Mouse (Mus musculus) spleen, postnatal 14 days (tissue): ENCODE data around the gene Adamts4.
A peak's percentile ranks its signal among the peaks of the same experiment; 100 is the strongest.

Experiments used
- DNase-seq, 2 experiments: peaks; one replicate each; pipeline ENCODE4 v3.0.0; 2021 to 2022; ENCODE audit warnings: low spot score in 2 of 2

The Adamts4 gene

DNA sequence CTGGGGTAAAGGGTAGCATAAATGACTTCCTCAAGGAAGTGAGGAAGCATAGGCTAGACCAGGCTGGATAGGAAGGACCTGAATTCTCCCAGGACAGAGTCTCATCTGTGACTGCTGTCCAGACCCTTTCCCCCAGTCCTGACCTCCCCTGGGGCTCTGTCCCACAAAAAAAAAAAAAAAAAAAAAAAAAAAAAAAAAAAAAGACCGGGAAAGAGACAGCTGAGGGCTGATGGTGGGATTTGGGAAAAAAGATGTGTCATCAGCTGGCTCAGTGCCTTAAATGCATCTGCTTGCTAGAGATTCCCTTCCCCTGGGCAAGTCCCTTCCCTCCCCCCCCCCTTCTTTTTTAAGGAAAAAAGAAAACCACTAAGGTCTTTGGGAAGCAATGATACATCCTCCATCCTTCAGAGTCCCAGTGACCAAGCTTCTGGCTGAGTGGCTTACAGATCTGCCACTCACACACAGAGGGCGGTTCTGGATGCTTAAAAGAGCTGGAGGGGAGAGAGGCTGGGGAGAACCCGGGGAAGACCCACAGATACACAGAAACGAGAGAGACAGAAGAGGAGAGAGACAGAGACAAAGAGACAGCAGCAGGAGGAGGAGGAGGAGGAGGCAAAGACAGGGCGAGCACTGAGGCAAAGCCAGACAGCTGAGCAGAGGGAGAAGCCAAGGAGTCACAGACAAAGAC is at the start of gene Adamts4:
TSS of gene Adamts4 (plus strand) at position 509 of the 688 bp plus-strand sequence.
- DNase-seq: no peak

DNA sequence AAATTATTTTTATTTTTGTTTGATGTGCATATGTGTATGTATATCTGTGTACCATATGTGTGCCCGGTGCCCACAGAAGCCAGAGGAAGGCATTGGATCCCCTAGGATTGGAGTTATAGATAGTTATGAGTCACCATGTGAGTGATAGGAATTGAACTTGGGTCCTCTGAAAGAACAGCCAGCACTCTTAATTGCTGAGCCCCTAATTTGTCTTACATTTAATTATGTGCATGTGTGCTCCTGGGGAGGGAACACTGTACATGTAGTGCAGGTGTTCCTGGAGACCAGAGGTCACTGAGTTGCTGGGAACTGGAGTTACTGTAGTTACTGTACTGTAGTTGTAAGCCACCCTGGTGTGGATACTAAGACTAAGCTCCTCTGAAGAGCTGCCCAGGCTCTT is 49.5 kb upstream of the Adamts4 start:
- DNase-seq: no peak

DNA sequence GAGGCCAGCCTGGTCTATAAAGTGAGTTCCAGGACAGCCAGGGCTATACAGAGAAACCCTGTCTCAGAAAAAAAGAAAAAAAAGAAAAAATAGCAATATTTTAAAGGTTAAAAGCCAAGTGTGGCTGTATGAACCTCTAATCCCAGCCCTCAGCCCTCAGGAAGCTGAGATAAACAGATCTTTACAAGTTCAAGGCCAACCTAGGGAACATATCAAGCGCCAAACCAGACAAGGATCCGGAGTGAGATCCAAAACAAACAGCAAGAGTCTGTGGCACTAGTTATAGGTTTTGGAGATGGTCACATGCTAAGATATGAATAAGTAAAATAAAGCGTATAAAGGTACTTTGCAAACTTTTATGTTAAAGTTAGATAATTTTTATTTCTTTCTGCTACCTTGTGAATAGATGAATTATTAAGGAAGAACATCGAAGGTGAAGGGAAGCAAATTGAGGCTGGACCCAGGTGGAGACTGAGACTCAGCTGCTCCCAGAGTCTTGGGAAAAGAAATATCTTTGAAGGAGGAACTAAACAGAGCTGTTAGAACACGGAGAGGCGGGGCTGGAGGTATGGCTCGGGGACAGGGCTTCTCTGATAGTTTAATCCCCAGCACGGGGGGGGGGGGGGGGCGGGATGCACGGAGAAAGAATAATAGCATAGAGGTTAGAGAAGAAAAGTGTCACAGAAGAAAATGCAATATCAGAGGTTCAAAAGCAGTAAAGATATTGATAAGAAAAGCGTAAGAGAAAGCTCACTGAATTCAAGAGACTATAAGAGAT is 46.6 kb upstream of the Adamts4 start:
- no peak for DNase-seq

DNA sequence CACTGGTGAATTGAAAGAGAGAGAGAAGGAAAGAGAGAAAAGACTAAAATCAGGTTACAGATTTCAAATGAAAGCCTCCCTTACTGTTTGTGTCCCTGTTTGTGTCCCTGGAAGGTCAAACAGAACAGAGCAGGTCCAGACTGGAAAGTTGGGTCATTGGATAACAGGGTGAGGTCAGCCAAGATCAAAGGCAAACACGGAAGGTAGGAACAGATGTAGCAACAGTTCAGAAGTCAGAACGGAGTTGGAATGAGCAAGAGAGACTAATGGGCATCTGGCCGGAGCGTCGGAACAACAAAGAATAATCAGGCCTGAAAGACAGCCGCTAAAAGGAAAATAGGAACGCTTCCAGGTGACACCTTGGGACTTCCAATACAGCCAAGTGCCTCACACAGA is 46.0 kb upstream of the Adamts4 start:
- DNase-seq: no peak

DNA sequence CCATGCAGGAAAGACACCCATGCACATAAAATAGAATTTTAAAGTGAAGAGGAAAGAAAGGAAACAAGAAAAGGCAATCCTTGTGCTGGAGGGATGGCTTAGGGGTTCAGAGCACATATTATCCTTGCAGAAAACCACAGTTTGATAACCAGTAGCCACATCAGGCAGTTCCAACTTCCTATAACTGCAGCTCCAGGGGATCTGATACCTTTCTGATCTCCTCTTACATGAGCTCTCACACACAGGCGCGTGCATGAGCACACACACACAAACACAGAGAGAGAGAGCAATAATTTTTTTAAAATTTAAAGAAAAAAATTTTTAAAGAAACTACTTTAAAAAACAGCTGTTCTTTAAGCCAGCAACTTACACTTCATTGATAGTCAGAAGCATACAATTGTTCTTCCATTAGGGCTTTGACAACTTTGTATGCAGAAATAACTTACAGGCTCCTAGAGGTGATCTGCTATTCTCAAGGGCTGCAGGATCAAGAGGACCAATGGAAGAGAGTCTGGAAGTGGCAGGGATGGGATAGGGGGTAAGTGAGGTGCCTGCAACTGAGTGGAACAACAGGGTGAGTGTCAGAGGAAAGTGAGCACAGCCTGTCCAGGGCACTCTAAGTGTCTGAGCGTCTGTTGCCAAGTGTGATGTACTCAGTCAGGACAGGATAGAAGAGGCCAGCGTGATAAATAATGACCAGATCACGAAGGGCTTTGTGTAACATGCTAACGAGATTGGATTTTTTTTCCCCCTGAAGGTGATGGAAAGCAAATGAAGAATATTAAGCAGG is 44.3 kb upstream of the Adamts4 start:
- DNase-seq: no peak

DNA sequence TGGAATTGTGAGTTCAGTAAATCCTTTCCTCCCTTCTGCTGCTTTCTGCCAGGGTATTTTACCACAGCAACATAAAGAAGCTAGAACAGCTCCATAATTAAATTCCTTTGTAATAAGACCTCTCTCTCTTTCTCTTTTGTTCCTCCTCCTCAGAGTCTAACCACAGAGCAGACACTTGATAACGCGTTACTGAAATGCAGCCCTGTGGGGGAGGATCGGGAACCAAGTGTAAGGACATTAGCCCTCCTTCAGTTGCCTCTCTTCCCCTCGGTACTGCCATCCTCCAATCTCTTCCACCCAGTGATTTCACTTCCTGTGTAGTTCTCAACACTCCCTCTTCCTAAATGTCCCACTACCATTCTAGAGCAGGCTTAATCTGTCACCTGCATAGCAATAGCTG is 40.8 kb upstream of the Adamts4 start:
- DNase-seq: no peak

DNA sequence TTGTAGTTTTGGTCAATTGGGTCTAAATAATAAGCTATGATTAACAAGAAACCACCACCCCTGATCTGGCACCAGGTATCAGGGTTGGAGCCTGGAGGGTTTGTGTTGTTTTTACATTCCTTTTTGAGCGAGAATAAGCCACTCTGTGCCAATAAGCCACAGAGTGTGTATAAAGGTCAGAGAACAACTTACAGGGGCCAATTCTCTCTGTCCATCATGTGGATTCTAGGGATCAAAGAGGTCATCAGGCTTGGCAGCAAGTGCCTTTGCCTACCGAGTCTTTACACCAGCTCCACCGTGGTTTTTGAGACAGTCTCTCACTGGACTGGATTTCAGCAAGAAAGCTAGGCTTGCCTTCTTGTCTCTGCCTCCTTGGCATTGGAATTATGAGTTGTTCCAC is 37.4 kb upstream of the Adamts4 start:
- DNase-seq: no peak

DNA sequence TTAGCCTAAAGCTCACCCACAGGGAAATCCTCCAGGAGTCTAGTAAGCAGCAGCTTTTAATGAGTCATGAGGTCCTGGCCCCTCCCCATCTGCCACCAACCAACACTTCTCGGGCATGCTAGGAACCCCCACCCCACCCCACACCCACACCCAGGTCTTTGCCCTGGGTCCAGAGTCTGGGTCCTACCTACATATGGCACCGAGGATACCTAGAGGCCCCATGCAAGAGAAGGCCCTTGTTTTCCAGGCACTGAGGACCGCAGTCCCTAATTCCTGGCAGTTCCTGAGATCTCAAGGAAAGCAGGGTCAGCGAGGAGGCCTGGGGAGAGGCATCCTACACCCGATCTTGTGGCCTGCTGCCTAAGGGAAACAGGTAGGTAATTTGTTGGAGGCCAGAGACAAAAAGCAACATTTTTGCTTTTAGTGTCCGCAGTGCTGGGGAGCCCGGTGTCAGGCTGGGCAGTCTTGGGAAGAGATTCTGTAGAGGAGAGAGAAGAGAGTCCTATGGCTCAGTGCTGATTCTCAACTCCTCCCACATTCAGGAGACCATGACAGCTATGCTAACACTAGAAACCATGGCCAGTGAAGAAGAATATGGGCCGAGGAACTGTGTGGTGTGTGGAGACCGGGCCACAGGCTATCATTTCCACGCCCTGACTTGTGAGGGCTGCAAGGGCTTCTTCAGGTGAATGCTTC is 36.3 kb upstream of the Adamts4 start, which contains the start of gene Nr1i3:
TSS of gene Nr1i3 (plus strand) at position 170 of the 696 bp plus-strand sequence.
- DNase-seq: no peak

DNA sequence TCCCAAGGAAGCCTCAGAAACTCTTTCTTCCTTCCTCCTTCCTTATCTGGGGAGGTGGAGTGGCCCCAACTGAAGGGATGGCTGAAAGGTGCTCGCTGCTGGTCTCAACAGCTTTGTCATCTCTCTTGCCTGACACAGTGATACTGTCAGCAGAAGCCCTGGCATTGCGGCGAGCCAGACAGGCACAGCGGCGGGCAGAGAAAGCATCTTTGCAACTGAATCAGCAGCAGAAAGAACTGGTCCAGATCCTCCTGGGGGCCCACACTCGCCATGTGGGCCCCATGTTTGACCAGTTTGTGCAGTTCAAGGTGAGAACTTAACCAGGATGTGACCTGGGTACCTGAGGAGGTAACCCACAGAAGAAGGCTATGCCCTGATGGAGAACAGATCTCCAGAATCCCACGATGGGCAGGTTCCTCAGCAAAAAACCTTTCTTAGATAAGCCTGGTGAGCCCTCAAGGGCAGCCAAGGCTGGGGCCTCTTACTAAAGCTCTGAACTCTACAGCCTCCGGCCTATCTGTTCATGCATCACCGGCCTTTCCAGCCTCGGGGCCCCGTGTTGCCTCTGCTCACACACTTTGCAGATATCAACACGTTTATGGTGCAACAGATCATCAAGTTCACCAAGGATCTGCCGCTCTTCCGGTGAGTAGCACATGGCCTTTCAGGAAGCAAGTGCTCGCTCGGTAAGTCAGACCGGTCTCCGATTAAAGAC is 33.8 kb upstream of the Adamts4 start:
- no peak for DNase-seq

DNA sequence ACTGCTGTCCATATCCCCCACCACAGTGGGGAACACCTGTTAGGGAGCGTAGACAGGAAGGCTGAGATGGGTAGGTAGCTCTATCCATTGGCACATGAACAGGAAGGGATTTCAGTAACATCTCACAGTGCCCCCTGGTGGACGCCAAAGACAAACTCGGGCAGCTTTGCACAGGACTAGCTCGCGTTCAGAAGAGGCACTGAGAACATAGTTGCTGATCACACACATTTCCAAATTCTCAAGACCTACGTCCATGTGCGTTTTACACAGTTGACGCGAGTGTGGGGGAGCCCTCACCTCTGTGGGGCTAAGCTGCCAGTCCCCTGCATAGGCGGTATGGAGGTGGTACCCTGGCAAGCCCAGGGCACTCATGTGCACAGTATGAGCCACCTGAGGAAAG is 29.4 kb upstream of the Adamts4 start:
- peak; percentile 54 to 79 for DNase-seq

DNA sequence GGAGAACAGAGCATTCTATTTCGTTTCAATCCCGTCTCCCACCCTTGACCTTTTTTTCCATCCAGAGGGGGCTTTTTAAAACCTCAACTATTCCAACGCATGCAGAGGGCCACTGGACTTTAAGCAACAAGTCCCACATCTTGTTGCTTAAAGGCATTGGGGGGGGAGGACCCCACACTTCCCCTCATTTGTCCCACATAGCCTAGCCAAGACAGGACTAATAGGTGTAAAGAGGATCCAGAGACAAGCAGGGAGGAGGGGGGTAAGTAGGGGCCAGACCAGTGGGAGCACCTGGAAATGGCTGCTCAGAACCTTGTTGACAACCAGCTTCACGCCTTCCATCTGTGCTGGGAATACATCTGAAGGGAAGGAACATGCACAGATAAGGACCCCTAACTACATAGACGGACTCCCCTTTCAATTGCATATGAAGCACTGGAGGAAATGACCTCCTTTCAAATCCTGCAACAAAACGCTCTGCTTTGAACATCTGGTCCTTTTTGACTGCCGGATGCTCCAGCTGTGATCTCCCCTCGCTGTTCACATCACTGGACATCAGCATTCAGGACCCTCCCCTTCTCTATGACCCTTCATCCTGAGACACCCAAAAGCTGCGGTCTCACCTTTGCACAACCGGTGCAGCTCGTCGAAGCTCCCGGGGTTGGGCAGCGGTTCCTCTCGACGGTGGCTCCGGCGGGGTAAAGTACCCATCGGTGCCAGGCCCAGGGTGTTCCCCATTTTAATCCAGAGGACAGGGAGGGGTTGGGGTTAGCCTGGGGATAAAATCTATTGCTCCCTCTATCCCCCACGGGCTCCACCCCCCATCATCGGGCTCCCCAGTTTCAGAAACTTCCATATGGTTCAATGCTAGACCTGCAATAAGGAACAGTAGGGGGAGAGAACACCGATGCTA is 28.7 kb upstream of the Adamts4 start:
- no peak for DNase-seq

DNA sequence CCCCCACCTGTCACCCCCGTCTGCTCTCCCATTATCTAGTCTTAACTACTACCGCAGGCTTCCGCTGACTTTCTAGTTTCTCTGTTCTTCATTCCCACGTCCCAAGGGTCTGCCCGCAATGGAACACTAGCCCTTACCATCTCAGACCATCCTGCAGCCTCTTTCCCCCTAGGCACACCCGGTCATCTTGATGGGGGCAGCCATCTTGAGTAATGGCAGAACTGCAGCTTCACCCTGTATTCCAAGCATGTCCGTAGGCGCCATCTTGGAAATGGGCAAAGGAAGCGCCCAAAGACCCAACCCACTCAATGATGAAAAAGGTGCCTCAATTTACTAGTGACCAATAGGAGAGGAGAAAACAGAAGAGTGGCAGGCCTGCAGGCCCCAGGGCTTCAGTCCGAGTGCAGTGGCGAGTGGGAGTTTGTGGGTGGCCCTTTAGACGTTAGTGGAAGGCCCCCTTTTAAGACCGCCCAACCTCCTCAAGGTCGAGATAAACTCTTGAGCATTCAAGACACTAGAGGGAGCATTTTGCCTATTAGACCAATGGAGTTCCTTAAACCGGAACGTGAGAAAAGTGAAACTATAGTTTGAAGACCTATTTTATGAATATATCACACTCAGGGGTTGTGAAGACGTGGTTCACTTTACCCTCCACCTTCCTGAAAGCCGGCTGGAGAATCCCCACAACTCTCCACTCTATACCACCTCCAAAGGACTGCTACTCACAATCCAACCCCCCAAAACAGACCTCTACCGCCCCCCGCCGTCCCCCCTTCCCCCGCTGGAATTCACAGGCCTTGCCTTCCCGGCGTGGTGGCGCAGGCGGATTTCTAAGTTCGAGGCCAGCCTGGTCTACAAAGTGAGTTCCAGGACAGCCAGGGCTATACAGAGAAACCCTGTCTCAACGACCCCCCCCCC is 27.7 kb upstream of the Adamts4 start, which contains the start of gene Tomm40l:
TSS of gene Tomm40l (minus strand) at position 277 of the 918 bp plus-strand sequence.
- peak; percentile 69 to 78 for DNase-seq

DNA sequence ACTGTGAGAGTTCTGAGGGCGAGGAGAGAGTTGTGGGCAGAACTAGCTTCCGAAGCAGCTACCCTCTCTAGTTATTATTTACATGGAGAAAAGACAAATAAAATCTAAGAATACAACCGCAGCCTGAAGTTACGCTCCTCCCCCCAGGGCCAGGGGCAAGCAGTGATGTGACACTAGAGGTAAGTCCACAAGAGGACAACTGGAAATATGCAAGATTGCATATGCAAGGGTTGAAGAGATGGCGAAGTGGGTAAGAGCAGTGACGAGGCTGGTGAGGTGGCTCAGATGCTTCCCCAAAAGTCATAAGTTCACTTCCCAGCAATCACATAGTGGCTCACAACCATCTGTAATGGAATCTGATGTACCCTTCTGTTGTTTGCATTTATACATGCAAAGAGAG is 27.1 kb upstream of the Adamts4 start:
- no peak for DNase-seq

DNA sequence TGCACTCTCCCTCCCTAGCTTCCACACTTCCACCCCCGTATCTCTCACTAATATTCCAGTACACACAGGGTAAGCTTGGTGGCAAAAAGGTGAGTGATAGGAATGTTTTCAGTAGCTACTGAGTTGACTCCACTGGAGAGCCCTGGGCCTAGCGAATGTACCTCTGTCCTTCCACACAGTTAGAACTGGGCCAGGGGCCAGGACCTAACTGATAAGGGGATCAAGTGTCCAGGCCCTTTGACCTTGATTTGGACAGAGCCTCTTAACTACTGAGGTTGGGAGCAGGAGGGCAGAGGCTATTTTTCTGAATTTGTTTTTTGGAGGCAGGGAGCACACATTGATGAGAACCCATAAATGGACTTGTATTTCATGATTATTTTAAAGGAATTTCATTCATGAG is 26.4 kb upstream of the Adamts4 start:
- no peak for DNase-seq

DNA sequence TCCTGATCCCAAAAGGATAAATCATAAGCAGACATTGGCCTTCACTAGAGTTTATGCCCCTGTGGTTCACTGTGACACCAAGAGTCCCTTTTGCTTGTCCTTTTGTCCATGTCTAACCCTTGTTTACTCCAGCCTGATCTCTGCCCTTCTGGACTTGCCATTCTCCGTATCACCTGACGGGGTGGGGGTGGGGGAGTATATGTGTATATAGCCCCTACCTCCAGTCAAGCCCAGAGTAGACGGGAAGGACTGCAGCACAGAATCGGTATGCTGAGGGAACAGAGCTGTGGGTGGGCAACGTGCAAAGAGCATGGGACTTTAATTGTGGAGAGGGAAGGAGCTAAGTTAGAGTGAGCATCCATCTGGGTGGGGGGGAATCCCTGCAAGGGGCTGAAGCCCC is 25.4 kb upstream of the Adamts4 start, which contains the start of gene Apoa2:
TSS of gene Apoa2 (plus strand) at position 198 of the 400 bp plus-strand sequence.
- DNase-seq: no peak

DNA sequence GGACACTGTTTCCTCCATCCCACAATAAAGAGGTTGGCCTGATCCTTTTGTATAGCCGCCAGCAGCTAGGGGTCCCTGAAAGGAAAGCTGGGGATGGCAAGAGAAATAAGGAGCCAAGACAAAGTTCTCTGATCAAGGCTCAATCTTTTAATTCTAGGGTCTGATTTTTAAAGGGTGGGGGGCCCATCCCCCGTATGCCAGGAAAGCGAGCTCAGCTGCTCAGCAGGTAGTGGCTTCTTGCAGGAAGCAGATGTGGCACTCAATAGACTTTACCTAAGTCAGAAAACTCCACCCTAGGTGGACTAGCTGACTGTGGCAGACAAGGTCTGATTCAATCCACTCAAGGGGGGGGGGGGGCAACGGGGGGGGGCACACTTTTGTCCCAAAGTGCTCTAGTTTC is 23.4 kb upstream of the Adamts4 start:
- DNase-seq: no peak

DNA sequence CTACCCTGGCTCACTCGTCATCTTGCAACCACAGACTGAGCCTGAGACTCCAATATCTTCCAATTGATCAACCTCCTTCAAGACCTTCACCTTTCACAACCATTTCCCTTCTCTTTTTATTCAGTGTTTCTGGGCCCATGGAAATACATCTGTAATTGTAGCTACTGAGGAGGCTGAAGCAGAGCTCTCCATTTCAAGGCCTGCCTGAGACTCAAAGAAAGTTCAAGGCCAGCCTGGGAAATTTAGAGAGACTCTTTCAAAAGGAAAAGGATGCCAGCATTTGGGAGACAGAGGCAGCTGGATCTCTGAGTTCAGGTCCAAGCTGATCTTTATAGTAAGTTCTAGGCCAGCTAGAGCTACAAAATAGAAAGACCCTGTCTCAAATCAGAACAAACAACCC is 22.3 kb upstream of the Adamts4 start:
- no peak for DNase-seq

DNA sequence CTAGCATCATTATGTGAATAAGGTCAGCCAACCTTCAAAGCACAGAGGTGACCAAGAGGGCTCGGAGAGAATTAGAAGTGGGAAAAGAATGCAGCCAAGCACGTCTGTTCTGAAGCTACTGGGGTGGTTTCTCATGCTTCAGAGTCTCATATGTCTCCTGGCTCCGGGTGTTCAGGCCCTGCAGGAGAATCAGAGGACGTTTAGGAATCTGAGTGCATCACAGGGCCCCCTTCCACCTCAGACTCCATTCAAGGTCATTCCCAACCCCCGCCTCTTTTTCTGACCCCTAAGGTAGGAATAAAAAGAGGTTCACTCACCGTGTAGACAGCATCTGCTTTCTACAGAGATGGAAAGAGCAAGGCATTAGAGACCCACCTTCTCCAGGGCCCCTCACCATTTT is 20.5 kb upstream of the Adamts4 start:
- DNase-seq: no peak

DNA sequence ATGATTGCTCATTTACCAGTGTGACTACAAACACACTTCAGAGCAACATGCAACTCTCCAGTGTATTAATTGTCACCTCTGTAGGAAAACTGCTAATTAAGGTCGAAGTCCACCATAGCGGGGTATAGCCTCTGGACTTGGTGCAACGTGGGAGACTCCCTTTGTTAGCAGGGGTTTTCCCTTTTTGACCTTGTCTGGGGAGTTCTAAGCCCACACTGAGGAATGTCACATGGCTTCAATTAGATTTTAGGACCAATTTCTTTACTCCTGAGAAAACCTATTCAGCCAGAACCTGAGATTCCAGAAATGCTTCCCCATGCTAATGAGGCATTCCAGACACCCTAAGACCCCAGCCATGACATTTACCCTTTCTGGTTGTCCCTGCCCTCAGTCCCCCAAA is 20.0 kb upstream of the Adamts4 start:
- DNase-seq: no peak
